Mouse (Mus musculus): ENCODE results near the gene Caps2. TPM values are rescaled to one million over a fixed set of nuclear protein-coding genes. Genes with fewer than 3 reads are reported as not detected.
"Not testable (repeated sequence)": the region's sequence is repeated elsewhere in the genome, so short reads cannot be mapped to it uniquely, and the experiment has no call there.

Gene Caps2
- total RNA-seq (2021) = not detected
- long read RNA-seq, experiment 1 = 0 reads
- long read RNA-seq, experiment 2 = 0 reads

DNA sequence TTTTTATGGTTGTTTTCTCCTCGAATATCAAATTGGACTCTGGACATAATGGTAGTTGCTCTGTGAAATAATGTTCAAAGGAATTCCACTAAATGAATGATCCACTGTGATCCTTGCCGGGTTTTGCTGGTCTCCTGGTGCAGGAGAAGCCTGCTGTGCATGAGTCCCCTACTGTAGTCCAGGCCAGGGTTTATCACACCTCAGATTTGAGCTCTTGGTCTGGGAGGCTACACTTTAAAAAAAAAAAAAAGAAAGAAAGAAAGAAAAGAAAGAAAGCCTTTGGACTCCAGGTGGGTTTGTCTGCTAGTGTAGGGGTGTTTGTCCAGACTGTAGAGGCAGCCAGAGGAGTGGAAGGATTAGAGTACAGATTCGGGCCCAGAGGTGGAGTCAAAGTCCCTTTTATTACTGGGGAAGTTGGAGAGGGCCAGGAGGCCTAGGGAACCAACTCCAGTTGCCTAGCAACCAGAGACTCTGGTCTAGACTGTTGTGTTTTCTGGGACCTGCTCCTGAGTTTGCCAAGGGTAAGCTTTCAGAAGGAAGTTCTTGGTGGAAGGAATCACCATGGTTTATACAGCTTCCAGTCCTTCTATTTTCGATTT lies at the start of gene Caps2:
TSS of gene Caps2 (plus strand) at position 454 of the 599 bp plus-strand sequence.
- no peak for DNase-seq
- intact Hi-C loops (cut with DNase I) = no loop called here

DNA sequence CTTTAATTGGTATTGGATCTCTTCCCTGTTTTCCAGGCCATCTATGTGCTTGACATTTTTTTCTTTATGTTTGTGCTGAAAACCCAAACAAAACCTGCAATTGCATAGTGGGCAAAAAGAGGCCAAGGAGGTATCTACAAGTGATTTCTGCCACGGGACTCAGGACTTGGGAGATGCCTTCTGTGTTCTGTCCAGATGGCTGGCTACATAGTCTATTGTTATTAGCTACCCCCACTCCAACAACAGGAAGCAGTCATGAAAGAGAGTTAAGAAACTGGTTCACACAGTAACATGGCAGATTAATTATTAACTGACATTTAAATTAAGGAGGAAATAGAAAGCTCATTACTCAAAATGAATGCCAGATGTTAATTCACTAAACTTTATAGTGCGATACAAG lies 38.3 kb upstream of the Caps2 start:
- intact Hi-C loops (cut with DNase I); DNase-seq: not testable (repeated sequence)

DNA sequence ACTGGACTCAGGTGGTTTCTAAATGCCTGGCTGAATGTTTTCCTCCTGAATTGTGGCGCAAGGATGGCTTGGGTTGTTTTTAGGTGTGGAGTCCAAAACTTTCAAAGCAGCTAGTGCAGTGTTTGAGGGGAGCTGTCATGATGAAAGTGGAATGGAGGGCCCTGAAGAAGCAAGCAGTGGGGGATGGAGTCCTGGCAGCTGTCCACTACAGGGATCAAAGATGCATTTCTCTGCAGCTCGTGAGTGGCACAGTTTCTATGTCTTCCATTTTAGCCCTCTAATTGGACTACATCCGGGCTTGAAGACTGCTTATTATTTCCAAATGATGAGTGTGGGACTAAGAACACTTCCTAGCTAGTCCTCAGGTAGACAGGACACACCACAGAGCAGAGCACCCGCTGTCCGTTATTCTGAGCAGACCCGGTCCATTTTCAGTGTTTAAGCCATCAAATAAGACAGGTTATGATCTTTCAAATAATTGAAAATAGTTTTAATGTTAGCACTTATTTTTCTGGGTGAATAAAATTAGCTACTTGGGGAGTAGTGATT lies 35.7 kb upstream of the Caps2 start:
- intact Hi-C loops (cut with DNase I); DNase-seq: not testable (repeated sequence)

DNA sequence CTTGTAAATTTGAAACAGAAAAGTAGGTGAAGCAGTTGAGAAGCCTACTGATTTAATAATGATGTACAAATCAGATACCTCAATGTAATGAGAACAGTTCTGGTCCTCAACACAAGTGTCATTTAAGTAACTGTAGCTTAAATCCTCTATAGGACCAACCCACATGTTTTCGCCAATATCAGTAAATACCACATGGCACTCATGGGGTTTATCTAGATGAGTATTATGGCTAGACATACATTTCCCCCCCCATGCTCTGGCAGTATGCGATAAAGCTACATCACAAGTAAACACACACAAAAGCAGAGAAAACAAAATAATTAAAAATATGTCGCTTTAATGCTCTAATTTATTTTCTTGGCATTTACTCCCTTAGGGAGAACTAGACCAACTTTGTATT lies 31.2 kb upstream of the Caps2 start:
- DNase-seq = no peak
- intact Hi-C loops (cut with DNase I) = no loop called here

DNA sequence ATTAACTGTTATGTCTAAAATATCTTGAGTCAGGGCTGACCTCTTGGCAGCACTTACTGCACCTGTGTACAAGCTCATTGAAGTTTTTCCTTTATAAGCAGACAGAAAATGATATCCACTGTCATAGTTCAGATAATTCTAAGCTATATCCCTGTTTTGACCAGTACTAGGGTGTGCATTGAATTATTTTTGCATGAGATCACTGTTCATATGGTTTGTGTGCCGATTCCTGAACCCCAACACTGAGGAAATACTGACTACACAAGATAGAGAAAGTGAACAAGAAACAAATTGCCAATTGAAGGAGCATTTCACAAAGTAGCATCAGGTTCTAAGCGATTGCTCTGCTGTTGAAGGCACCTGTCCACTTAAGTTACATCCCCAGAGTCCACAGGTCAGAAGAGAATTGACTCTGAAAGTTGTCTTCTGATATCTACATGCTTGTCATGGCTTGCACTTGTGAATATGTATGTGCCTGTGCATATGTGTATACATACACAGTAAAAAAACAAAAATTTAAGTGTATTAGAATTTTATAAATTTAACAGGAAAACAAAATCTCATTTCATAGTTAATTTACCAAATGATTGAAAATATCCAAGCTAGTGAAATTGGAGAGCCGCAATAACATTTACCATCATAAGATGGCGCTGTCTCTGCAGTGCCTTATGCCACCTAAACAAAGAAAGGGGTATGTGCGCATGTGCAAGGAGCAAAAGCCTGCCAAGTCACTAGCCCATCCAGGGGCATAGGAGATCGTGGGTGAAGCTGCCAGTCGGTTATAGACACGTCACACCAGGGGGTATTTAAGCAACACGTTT lies 25.2 kb upstream of the Caps2 start:
- peak in 1 of 2 experiments; percentile 5 for DNase-seq
- intact Hi-C loops (cut with DNase I) = no loop called here

DNA sequence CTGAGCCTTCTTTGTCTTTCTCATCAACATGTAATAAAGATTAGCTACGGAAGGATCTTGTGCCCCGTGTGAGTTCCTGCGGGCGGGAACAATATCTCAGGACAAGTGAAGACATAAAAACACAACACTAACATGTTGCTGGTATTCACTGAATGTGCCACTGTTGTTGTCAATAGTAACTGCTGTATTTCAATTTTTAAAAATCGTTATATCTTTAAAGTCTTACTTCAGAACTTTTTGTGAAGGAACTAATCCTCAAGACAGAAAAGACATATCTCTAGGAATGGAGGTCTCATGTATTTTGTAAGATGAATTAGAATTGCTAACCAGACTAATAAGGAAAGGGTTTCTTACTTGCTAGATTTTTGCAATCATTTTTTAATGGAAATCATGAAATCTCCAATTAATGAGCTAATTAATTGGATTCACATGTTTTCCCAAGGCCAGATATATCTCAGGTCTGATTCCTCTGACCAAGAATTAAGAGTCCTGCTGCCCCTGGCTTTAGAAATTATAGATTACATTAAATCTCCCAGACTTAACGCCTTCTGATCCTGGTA lies 24.5 kb upstream of the Caps2 start:
- intact Hi-C loops (cut with DNase I) = no loop called here
- no peak for DNase-seq

DNA sequence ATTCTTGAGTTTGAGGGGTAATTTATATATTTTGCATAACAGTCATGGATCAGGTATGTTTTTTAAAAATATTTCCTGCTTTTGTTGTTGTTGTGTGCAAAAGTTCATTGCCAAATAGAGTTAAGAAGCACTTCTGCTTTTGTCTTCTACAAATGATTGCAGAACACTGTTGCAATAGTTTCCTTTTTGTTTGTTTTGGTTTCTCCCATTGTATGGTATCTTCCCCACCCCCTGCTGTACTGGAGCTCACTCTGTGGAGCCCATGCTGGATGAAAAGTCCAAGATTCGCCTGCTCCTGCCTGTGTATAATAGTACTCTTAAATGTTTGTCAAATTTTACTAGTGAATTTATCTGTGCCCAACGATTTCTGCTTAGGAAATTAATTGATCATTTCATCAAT lies 23.6 kb upstream of the Caps2 start:
- intact Hi-C loops (cut with DNase I) = no loop called here
- DNase-seq = no peak

DNA sequence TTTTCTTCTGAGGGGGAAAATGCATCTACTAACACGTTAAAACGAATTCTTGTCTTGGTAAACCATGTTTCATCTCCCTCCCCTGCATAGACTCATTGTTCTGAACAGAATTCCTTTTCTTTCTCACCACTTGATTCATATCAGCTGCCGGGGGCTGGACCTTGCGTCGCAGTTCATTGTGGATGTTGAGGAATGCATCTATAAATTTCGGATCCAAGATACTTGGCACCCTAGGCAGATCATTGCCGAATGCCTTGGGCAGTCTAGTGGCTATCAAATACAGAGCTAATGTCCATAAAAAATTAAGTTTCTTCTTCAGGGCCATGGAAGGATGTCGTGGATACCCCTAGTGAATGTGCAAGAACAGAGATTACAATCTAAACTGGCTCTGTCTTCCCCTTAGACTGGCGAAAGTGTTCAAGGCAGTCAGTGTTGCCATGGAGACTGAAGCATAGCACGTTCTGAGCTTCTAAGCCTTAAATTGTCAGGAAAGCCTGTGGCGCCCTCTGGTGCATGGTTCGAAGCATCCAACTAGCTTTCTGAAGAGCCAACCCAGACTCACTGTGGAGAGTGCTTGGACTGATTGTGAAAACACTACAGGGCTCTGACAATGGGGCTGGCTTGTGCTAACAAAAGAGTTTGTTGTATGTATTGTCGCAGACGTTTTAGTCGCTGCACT lies 3.4 kb upstream of the Caps2 start, which contains the start of gene Glipr1l3:
TSS of gene Glipr1l3 (minus strand) at position 446 of the 679 bp plus-strand sequence.
- intact Hi-C loops (cut with DNase I) = not testable (repeated sequence)
- DNase-seq = peak; percentile 17 to 20

DNA sequence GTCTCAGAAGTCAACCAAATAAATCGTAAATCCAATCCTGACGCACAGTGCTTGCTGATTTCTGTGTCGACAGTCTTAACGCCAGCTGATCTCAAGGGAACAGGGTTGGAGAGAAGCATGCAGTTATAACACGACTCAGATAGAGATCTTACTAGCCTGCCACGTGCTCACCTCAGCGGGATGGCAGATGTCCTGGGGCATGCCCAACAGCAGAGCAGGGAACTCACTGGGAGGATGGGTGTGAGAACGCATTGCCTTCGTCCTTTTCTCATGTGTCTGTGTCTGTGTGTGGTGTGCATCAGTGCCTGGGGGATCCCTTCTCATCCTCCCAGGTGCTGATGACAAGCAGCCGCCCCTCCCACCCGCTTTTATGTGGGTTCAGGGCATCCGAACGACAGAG lies 13.6 kb downstream of the Caps2 start:
- DNase-seq; intact Hi-C loops (cut with DNase I): not testable (repeated sequence)

DNA sequence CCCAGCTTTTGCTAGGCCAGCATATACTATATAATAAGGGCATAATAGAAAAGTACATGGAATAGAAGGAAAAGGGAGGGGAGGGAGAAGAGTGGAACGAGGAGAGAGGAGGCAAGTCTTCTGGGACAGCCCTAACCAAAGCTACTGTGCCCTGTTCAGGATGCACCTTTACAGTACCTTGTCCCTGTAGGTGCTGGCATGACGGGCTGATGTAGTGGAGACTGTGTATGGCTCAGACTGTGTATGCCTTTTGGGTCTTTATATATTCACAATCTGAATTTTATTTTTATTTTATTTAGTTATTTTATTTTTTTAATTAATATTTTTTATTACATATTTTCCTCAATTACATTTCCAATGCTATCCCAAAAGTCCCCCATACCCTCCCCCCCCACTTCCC lies 30.5 kb downstream of the Caps2 start:
- DNase-seq; intact Hi-C loops (cut with DNase I): not testable (repeated sequence)

DNA sequence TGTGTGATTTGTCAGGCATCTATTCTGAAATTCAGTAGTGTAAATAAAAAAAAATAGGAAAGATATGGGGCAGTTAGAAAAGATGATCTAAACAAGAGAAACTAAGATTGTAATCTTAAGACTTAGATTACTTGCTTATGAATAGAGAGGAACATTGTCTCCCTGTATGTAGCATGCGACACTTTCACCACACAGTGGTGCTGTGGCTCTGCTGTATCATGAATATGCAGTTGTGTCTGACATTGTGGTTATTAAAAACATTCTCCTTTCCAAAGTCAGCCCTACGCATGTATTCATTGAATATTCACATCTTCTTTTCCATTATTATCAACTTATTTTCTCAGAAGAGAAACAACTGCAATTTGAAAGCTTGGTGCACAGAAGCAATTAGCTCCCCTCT lies 40.0 kb downstream of the Caps2 start:
- no peak for DNase-seq
- intact Hi-C loops (cut with DNase I) = no loop called here

DNA sequence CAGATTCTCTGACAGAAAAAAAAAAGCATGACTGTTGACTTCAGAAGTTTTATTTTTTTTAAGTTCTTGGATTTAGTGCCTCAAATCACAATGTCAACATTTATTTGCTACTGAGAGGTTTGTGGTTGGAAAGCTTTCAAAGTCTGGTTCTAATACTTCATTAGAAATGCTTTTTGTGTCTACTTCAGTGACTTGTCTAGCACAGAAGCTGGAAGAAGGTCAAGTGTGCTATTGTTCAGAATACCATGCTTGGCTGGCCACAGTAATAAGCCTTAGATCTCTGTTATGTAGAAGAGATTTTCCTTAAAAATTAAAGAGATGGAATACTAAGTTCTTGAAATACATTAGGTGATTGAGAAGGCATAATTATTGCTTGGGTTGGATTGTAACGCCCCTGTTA lies 63.7 kb downstream of the Caps2 start:
- intact Hi-C loops (cut with DNase I) = no loop called here
- DNase-seq = no peak

DNA sequence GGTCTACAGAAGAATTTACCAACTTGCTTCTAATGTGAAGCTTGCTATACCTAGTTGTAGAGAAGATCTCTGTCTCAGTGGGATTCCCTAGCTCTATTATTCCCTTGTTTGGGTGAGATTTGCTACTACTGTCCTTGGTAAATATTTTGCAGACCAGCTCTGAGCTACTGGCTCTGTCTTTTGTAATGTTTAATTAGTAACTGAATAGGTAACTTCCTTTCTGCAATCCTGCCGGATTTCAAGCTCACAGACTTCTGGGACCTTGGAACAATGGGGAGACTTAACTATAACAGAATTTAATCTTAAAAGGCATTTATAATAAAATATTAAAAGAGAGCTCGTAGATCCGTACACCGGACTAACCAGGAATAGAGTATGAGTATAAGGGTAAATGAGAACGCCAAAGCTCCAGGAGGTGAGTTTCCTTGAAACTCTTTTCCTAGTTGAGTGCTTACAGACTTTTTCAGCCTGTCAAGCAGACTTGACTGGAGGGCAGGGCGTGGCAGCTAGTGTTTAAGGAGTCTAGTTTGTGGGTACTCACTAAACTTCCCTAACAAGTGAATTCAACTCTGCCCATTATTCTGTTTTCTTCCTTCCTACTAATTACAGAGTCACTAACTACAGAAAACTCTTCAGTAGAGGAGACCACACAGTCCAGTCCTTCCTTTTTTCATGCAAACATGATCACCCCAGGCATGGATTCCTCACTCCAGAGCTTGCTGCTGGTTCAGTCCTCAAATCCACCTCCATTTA lies 65.8 kb downstream of the Caps2 start:
- DNase-seq; intact Hi-C loops (cut with DNase I): not testable (repeated sequence)

DNA sequence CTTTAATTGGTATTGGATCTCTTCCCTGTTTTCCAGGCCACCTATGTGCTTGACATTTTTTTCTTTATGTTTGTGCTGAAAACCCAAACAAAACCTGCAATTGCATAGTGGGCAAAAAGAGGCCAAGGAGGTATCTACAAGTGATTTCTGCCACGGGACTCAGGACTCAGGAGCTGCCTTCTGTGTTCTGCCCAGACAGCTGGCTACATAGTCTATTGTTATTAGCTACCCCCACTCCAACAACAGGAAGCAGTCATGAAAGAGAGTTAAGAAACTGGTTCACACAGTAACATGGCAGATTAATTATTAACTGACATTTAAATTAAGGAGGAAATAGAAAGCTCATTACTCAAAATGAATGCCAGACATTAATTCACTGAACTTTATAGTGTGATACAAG lies 69.3 kb downstream of the Caps2 start:
- intact Hi-C loops (cut with DNase I) = not testable (repeated sequence)

DNA sequence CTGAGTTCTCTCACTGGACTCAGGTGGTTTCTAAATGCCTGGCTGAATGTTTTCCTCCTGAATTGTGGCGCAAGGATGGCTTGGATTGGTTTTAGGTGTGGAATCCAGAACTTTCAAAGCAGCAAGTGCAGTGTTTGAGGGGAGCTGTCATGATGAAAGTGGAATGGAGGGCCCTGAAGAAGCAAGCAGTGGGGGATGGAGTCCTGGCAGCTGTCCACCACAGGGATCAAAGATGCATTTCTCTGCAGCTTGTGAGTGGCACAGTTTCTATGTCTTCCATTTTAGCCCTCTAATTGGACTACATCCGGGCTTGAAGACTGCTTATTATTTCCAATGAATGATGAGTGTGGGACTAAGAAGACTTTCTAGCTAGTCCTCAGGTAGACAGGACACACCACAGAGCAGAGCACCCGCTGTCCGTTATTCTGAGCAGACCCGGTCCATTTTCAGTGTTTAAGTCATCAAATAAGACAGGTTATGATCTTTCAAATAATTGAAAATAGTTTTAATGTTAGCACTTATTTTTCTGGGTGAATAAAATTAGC lies 72.0 kb downstream of the Caps2 start:
- intact Hi-C loops (cut with DNase I); DNase-seq: not testable (repeated sequence)

More for the DNA sequence above, 69.3 kb downstream of the Caps2 start:
- not testable (repeated sequence) for DNase-seq

DNA sequence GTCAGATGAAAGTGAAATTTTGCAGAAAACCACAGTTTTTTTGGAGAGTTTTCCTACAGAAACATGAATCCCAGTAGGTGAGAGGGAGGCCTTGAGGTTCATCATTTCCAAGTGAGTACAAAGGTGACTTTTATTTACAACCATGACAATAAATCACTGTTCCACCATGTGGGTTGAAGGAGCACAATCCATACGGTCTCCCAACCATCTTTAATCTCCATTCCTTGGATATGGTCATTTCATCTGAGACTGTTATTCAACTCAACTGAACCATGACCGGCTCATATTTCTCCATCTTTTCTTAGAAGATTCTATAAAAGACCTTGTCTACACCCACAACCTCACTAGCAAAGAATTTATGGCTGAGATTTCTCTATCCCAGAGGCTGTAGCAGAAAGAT lies 84.9 kb downstream of the Caps2 start:
- no peak for DNase-seq
- intact Hi-C loops (cut with DNase I) = no loop called here

DNA sequence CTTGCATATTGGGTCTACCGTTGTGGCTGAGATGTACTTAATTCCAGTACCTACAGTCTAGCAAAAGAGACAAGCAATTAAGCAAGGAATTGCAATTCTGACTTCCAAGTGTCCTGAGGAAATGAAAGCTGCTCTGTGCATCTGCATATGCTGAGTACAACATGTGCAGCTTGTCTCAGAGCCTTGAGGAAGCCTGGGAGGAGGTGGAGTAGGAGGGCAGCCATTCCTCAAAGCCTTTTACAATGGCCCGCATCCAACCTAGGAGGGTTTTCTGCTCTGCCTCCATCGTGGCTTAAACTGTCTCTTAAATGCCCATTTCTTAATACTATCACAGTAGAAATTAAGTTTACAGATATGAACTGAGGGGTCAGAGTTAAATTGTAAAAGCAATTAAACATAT lies 100.0 kb downstream of the Caps2 start:
- intact Hi-C loops (cut with DNase I) = no loop called here
- no peak for DNase-seq
